In the genomic region with DNA sequence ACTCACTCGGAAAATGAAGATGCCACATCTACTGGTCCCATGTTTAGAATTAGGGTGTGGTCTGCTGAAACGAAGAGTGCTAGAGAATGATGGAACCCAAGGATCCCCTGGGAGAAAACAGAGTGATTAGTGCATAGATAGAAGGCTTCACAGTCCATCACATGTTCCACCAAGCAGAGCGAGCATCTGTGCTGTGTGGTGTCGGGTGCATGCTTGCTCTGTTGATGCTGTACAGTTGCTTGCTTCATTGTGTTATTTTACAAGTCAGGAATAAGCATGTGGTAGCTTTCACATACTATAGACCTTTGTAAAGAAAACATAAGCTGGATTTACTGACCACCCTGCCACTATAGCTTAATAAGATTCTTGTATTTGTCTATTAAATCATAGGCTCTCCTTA, we compare ENCODE assay signal across 11 mouse cellular contexts.
"Had no signal": no experiment of that assay in that cellular context is flagged by ENCODE, and none has a peak within 500 bp of the region (broad histone marks: within the 10 kb centered on the region; RNA-seq: fewer than 3 reads in every experiment).

No protein-coding gene starts in this region.

- H3K27ac ChIP-seq: neural tube, embryonic 12.5 days; stomach, embryonic 15.5 days; stomach, postnatal 0 days had no signal

- H3K9ac ChIP-seq: neural tube, embryonic 12.5 days; stomach, embryonic 15.5 days had no signal

- H3K36me3 ChIP-seq: stomach, embryonic 15.5 days had no signal

- H3K9me3 ChIP-seq: neural tube, embryonic 12.5 days; stomach, embryonic 15.5 days had no signal

- H3K4me3 ChIP-seq: neural tube, embryonic 12.5 days; stomach, embryonic 15.5 days had no signal

- H3K27me3 ChIP-seq: neural tube, embryonic 12.5 days; stomach, embryonic 15.5 days had no signal

- DNase-seq: right cerebral cortex, adult 18-20 months; right cerebral cortex, postnatal 14 days; right cerebral cortex, postnatal 25 days; right cerebral cortex, postnatal 4 days; spleen, adult 18-20 months; thymus, adult 18-20 months; thymus, postnatal 25 days; thymus, postnatal 36 days had no signal

- H3K4me1 ChIP-seq: neural tube, embryonic 12.5 days; stomach, embryonic 15.5 days had no signal

- H3K4me2 ChIP-seq: neural tube, embryonic 12.5 days; stomach, embryonic 15.5 days had no signal
